ENCODE assay signal across 20 mouse cellular contexts in the genomic region with DNA sequence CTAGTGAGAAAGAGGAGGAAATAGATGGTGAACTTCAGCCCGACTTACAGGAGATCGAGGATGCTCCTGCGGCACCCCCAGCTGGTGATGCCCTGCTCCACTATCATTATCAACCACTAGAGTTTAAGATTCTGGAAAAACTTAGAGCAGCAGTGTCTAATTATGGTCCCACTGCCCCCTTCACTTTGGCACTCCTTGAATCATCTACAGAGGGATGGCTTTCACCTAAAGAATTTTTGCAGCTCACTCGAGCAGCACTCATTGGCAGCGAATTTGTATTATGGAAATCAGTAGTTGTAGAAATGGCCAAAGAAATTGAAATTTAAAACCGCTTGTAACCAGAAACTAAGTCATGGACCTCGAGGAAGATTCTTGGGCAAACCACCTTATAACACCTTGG.
DNase-seq lines count a peak whose midpoint lies in the region; ATAC-seq and TF ChIP-seq lines count a peak whose summit lies in the region.
"Had no signal": no experiment of that assay in that cellular context is flagged by ENCODE, and none has a peak within 500 bp of the region (broad histone marks: within the 10 kb centered on the region; RNA-seq: fewer than 3 reads in every experiment).

No protein-coding gene starts in this region.

- no peak for TF ChIP-seq POLR2A in brain, embryonic 14.5 days (IDR thresholded peaks at IDR 0.05; ENCODE audit: borderline replicate concordance, extremely low read depth, insufficient read depth, insufficient read length, poor library complexity, severe bottlenecking)

- no peaks in the 10 kb centered on the region for H3K4me1 ChIP-seq in forebrain, embryonic 14.5 days (ENCODE audit: control insufficient read depth, insufficient read depth, low read length)
- H3K4me1 ChIP-seq in forebrain, embryonic 10.5 days = no peaks in the 10 kb centered on the region
- H3K4me1 ChIP-seq: embryonic facial prominence, embryonic 12.5 days; hindbrain, embryonic 12.5 days; hindbrain, embryonic 15.5 days had no signal

- 75% methylated on average over 7 of the region's 7 CpGs for WGBS in forebrain, embryonic 14.5 days
- 90% methylated on average over 7 of the region's 7 CpGs for WGBS in forebrain, embryonic 10.5 days

- no peak overlapping the region for H3K27ac ChIP-seq in forebrain, embryonic 14.5 days (ENCODE audit: low read depth, low read length)
- no peak overlapping the region for H3K27ac ChIP-seq in forebrain, embryonic 10.5 days
- no peak overlapping the region for H3K27ac ChIP-seq in layer of hippocampus, adult 2 months
- no peak overlapping the region for H3K27ac ChIP-seq in left cerebral cortex, adult 2 months
- H3K27ac ChIP-seq: embryonic facial prominence, embryonic 12.5 days; gastrocnemius, adult 2 months; hindbrain, embryonic 12.5 days; hindbrain, embryonic 15.5 days had no signal

- 0 out of 2 replicates have a peak, but pooled peaks have one; percentile 6 for TF ChIP-seq CTCF in layer of hippocampus, adult 2 months (conservative IDR thresholded peaks at IDR 0.05)
- TF ChIP-seq CTCF in brain, embryonic 14.5 days (IDR thresholded peaks at IDR 0.05; ENCODE audit: borderline replicate concordance, extremely low read depth, insufficient read depth, insufficient read length) = no peak
- TF ChIP-seq CTCF in left cerebral cortex, adult 2 months (IDR thresholded peaks at IDR 0.05) = no peak; the same call in 1 of the 2 replicates

- intact Hi-C loops in left cerebral cortex, adult 2 months (cut with DNase I) = no loop called here

- peak; percentile 28 for ATAC-seq in forebrain, embryonic 14.5 days
- ATAC-seq: CD4-positive, CD25-positive, alpha-beta regulatory T cell, adult 4 months; intestine, postnatal 0 days had no signal

- H3K9ac ChIP-seq in forebrain, embryonic 14.5 days (ENCODE audit: low read length) = no peak overlapping the region
- H3K9ac ChIP-seq: embryonic facial prominence, embryonic 12.5 days; hindbrain, embryonic 12.5 days; hindbrain, embryonic 15.5 days had no signal

- no peaks in the 10 kb centered on the region for H3K27me3 ChIP-seq in forebrain, embryonic 14.5 days (replicated peaks; ENCODE audit: control insufficient read depth, insufficient read depth, low read length)
- H3K27me3 ChIP-seq in forebrain, embryonic 10.5 days (ENCODE audit: poor library complexity, severe bottlenecking) = no peaks in the 10 kb centered on the region
- H3K27me3 ChIP-seq: embryonic facial prominence, embryonic 12.5 days; hindbrain, embryonic 12.5 days; hindbrain, embryonic 15.5 days had no signal

- H3K4me2 ChIP-seq in forebrain, embryonic 14.5 days (ENCODE audit: low read length) = no peak overlapping the region
- H3K4me2 ChIP-seq: embryonic facial prominence, embryonic 12.5 days; heart, embryonic 11.5 days; hindbrain, embryonic 12.5 days; hindbrain, embryonic 15.5 days had no signal

- no peaks in the 10 kb centered on the region for H3K9me3 ChIP-seq in forebrain, embryonic 14.5 days (replicated peaks; ENCODE audit: control insufficient read depth, low read length)
- no peaks in the 10 kb centered on the region for H3K9me3 ChIP-seq in forebrain, embryonic 10.5 days
- H3K9me3 ChIP-seq: embryonic facial prominence, embryonic 12.5 days; hindbrain, embryonic 12.5 days; hindbrain, embryonic 15.5 days had no signal

- no peaks in the 10 kb centered on the region for H3K36me3 ChIP-seq in forebrain, embryonic 14.5 days (ENCODE audit: control insufficient read depth, insufficient read depth, low read length)
- no peaks in the 10 kb centered on the region for H3K36me3 ChIP-seq in forebrain, embryonic 10.5 days (replicated peaks)
- H3K36me3 ChIP-seq: embryonic facial prominence, embryonic 12.5 days; hindbrain, embryonic 12.5 days; hindbrain, embryonic 15.5 days had no signal

- H3K4me3 ChIP-seq in forebrain, embryonic 14.5 days (ENCODE audit: low read depth, low read length) = no peak overlapping the region
- no peak overlapping the region for H3K4me3 ChIP-seq in forebrain, embryonic 10.5 days
- no peak overlapping the region for H3K4me3 ChIP-seq in layer of hippocampus, adult 2 months
- H3K4me3 ChIP-seq in left cerebral cortex, adult 2 months = no peak overlapping the region
- H3K4me3 ChIP-seq: embryonic facial prominence, embryonic 12.5 days; erythroblast, embryonic 14.5 days; gastrocnemius, adult 2 months; hindbrain, embryonic 12.5 days; hindbrain, embryonic 15.5 days had no signal

- peak; percentile 31 for DNase-seq in forebrain, embryonic 14.5 days (ENCODE audit: low spot score)
- no peak for DNase-seq in forebrain, embryonic 10.5 days (ENCODE audit: extremely low spot score, low spot score)
- DNase-seq in layer of hippocampus, adult 2 months (ENCODE audit: low spot score in 2 of 2) = no peak
- DNase-seq in layer of hippocampus, adult 11-12 months (ENCODE audit: low spot score) = no peak
- peak; percentile 58 for DNase-seq in brain, embryonic 14.5 days (ENCODE audit: low read depth)
- DNase-seq in left cerebral cortex, adult 2 months (ENCODE audit: extremely low spot score in 1 of 2, low spot score in 2 of 2) = no peak
- DNase-seq: adrenal gland, adult 2 months; adrenal gland, postnatal 14 days; cerebellum, adult 18-20 months; cerebellum, adult 9-10 months; cerebellum, postnatal 14 days; gastrocnemius, adult 2 months; gastrocnemius, postnatal 14 days had no signal

Comparison
In these comparisons a context has a peak if more than half of its experiments do, and no peak if none do; other contexts are left out.
1. DNase-seq: peak in forebrain, embryonic 14.5 days (single experiment) and brain, embryonic 14.5 days (single experiment); none in forebrain, embryonic 10.5 days (single experiment), layer of hippocampus, adult 2 months (0 of 2), layer of hippocampus, adult 11-12 months (single experiment) and left cerebral cortex, adult 2 months (0 of 2).